ENCODE assay signal across 10 mouse cellular contexts in genomic region chr1:35536276-35536675, GRCm38 (mm10).
"Had no signal": no experiment of that assay in that cellular context is flagged by ENCODE, and none has a peak within 500 bp of the region (broad histone marks: within the 10 kb centered on the region; RNA-seq: fewer than 3 reads in every experiment).

No protein-coding gene starts in this region.

- H3K27ac ChIP-seq: limb, embryonic 10.5 days; liver, embryonic 15.5 days; midbrain, embryonic 10.5 days; neural tube, embryonic 15.5 days had no signal

- H3K4me3 ChIP-seq: limb, embryonic 10.5 days; liver, embryonic 15.5 days; midbrain, embryonic 10.5 days; myocyte; neural tube, embryonic 15.5 days had no signal

- H3K9ac ChIP-seq: liver, embryonic 15.5 days; neural tube, embryonic 15.5 days had no signal

- H3K4me1 ChIP-seq: limb, embryonic 10.5 days; liver, embryonic 15.5 days; midbrain, embryonic 10.5 days; neural tube, embryonic 15.5 days had no signal

- DNase-seq: lung, adult 2 months; lung, postnatal 36 days; midbrain, embryonic 14.5 days; right cerebral cortex, postnatal 25 days; thymus, postnatal 4 days had no signal

- H3K27me3 ChIP-seq: liver, embryonic 15.5 days; neural tube, embryonic 15.5 days had no signal

- H3K36me3 ChIP-seq: limb, embryonic 10.5 days; liver, embryonic 15.5 days; midbrain, embryonic 10.5 days; neural tube, embryonic 15.5 days had no signal

- H3K9me3 ChIP-seq: limb, embryonic 10.5 days; liver, embryonic 15.5 days; midbrain, embryonic 10.5 days; neural tube, embryonic 15.5 days had no signal
